Mouse (Mus musculus): Measurements from ENCODE around the gene Fem1b.

- TF ChIP-seq POLR2A (IDR thresholded peaks at IDR 0.05; ENCODE audit: insufficient read depth, low read depth, low read length) (no peak), CTCF (IDR thresholded peaks at IDR 0.05) (no peak), EP300 (IDR thresholded peaks at IDR 0.05; ENCODE audit: insufficient read depth, low read depth, low read length) (no peak)
Observed at GRCm38 (mm10) chr9:62838146-62838505, 26.4 kb upstream of the Fem1b start.

All from heart, adult 2 months (tissue).